Mouse (Mus musculus) olfactory bulb, adult 2 months (tissue): ENCODE data around the gene Cbfa2t2.

Experiments used
- CTCF ChIP-seq: fragments of 200-500 bp; IDR thresholded peaks from 2 replicates; pipeline ENCODE4 v1.5.1; 2012; ENCODE audit warnings: low read depth, mild to moderate bottlenecking, low read length, moderate library complexity; ENCODE audit not compliant: insufficient read depth
- POLR2A ChIP-seq: fragments of 200-500 bp; IDR thresholded peaks from 2 replicates; pipeline ENCODE4 v1.6.1; 2012; ENCODE audit warnings: mild to moderate bottlenecking, low read depth, low read length, moderate library complexity; ENCODE audit not compliant: insufficient read depth

DNA sequence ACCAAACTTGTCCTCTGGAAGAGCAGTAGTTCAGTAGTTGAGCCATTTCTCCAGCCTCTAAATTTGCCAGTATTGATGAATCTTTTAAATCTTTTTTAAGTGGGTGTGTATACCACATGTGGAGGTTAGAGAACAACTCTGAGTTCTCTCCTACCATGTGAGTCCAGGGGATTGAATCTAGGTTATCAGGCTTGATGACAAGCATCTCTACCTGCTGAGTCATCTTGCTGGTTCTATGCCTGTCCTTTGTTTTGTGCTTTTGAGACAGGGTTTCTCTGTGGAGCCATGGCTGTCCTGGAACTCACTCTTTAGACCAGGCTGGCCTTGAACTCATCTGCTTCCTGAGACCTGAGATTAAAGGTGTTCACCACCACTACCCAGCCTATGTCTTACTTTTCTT lies 12.4 kb downstream of the Cbfa2t2 start:
- TF ChIP-seq CTCF (no peak), POLR2A (no peak)
